Mouse (Mus musculus): ENCODE results near the gene Sstr5. TPM values are rescaled to one million over a fixed set of nuclear protein-coding genes. Genes with fewer than 3 reads are reported as not detected.
A peak's percentile ranks its signal among the peaks of the same experiment; 100 is the strongest.

Sstr5 gene
- polyA plus RNA-seq, 1 experiment from 2014 or later: 0.29 TPM

DNA sequence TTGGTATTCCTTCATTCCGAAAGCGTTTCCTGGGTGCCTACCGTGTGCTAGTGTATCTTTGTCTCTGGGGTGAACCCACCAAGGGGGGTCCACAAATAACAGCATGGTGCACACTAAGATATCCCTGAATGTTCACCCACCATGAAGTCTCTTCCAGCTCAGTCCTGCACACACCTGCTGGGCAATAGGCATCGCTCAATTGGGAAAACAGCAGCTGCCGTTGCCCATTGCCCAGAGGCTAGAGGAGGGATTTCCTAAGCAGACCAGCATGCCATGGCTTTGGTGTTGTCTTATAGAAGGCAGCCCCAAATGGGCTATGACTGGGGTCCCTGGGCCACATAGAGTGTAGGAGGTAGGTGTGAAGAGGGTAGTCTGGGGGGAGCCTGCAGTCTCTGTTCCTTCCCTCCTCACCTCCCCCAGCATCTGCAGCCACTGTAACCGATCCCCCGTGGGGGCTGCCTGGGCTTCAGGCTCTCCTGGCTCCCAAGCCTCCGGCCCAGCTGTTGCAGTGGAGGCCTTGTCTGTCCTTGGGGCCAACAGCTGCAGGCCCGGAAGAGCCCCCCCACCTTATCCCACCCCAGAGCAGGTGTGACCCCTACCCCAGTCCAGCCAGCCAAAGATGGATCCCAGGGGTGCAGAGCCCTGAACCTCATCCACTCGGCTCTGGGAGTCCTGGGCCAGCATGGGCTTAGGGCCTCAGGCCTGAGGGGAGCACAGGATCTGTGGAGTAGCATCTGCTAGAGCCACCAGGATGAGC, 13.2 kb upstream of the Sstr5 start:
- 65% methylated on average over 10 of the region's 10 CpGs for WGBS
- Histone ChIP-seq H3K9me3 (peaks cover 6% of the 10 kb centered on the region; the same call in 1 of the 2 replicates), H3K4me2 (replicated peaks) (no peak overlapping the region), H3K4me3 (no peak overlapping the region), H3K27me3 (0 out of 2 replicates have a peak, but pooled peaks cover 9% of the 10 kb centered on the region), H3K27ac (no peak overlapping the region; the same call in 1 of the 2 replicates), H3K36me3 (no peaks in the 10 kb centered on the region), H3K9ac (0 out of 2 replicates have a peak overlapping the region, but pooled peaks have one; percentile 19), H3K4me1 (0 out of 2 replicates have a peak, but pooled peaks cover 8% of the 10 kb centered on the region)
- ATAC-seq (ENCODE audit: low FRiP score, low read depth): 0 out of 2 replicates have a peak, but pooled peaks have one; percentile 37

GRCm38 (mm10) chr17:25508860-25509577, 11.9 kb upstream of the Sstr5 start:
- no peak overlapping the region for H3K27ac ChIP-seq
- H3K27me3 ChIP-seq: 0 out of 2 replicates have a peak, but pooled peaks cover 9% of the 10 kb centered on the region
- ATAC-seq (ENCODE audit: low FRiP score, low read depth): 0 out of 2 replicates have a peak, but pooled peaks have one; percentile 12
- 51% methylated on average over 7 of the region's 7 CpGs for WGBS
- H3K4me3 ChIP-seq: no peak overlapping the region
- 0 out of 2 replicates have a peak, but pooled peaks cover 8% of the 10 kb centered on the region for H3K4me1 ChIP-seq
- no peak overlapping the region for H3K4me2 ChIP-seq (replicated peaks)
- H3K9me3 ChIP-seq: peaks cover 1% of the 10 kb centered on the region; the same call in 1 of the 2 replicates
- H3K9ac ChIP-seq: no peak overlapping the region
- no peaks in the 10 kb centered on the region for H3K36me3 ChIP-seq

- WGBS: 17% methylated on average over 3 of the region's 3 CpGs
- H3K4me1 ChIP-seq: 0 out of 2 replicates have a peak, but pooled peaks cover 8% of the 10 kb centered on the region
- no peaks in the 10 kb centered on the region for H3K36me3 ChIP-seq
- no peak overlapping the region for H3K9ac ChIP-seq
- no peak overlapping the region for H3K4me3 ChIP-seq
- no peak overlapping the region for H3K4me2 ChIP-seq (replicated peaks)
- H3K9me3 ChIP-seq: no peaks in the 10 kb centered on the region
- H3K27me3 ChIP-seq: 0 out of 2 replicates have a peak, but pooled peaks cover 9% of the 10 kb centered on the region
- peak; percentile 53; the same call in 1 of the 2 replicates for ATAC-seq (ENCODE audit: low FRiP score, low read depth)
- no peak overlapping the region for H3K27ac ChIP-seq
Measured at GRCm38 (mm10) chr17:25507799-25508198, 10.7 kb upstream of the Sstr5 start.

DNA sequence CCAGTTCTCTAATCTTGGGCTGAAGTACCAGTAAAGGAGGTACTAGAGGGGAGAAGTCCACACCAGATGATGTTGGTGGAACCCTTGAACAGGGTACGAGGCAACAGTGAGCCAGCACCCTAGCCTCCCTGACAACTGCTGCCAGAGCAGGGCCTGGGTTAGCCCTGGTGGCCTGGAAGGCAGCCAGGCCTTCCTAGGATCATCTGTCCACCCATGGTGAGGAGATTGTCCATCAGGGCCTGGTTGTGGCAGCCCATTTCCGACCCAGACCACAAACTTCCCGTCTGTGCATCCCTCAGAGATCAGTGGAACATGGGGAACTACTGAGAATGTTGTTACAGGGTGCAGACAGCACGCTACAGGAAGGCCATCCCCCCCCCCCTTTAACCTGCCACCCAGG, 5.5 kb upstream of the Sstr5 start:
- WGBS: 87% methylated on average over 4 of the region's 4 CpGs
- H3K4me2 ChIP-seq (replicated peaks): no peak overlapping the region
- no peaks in the 10 kb centered on the region for H3K4me1 ChIP-seq
- H3K4me3 ChIP-seq: no peak overlapping the region
- no peaks in the 10 kb centered on the region for H3K9me3 ChIP-seq
- no peak overlapping the region for H3K27ac ChIP-seq
- H3K9ac ChIP-seq: no peak overlapping the region
- ATAC-seq (ENCODE audit: low FRiP score, low read depth): no peak
- H3K36me3 ChIP-seq: no peaks in the 10 kb centered on the region
- peaks cover 33% of the 10 kb centered on the region for H3K27me3 ChIP-seq

- peaks cover 49% of the 10 kb centered on the region for H3K27me3 ChIP-seq
- H3K4me3 ChIP-seq: no peak overlapping the region
- H3K4me1 ChIP-seq: peaks cover 6% of the 10 kb centered on the region; the same call in 1 of the 2 replicates
- no peak for ATAC-seq (ENCODE audit: low FRiP score, low read depth)
- no peak overlapping the region for H3K9ac ChIP-seq
- H3K9me3 ChIP-seq: no peaks in the 10 kb centered on the region
- 79% methylated on average over 6 of the region's 6 CpGs for WGBS
- H3K4me2 ChIP-seq (replicated peaks): no peak overlapping the region
- no peak overlapping the region for H3K27ac ChIP-seq
- H3K36me3 ChIP-seq: no peaks in the 10 kb centered on the region
Measured at GRCm38 (mm10) chr17:25482092-25482491, 15.0 kb downstream of the Sstr5 start.

- peaks cover 49% of the 10 kb centered on the region for H3K27me3 ChIP-seq
- H3K36me3 ChIP-seq: no peaks in the 10 kb centered on the region
- H3K4me1 ChIP-seq: peaks cover 4% of the 10 kb centered on the region
- H3K4me3 ChIP-seq: no peak overlapping the region
- no peak overlapping the region for H3K27ac ChIP-seq
- H3K4me2 ChIP-seq (replicated peaks): no peak overlapping the region
- no peak overlapping the region for H3K9ac ChIP-seq
- no peaks in the 10 kb centered on the region for H3K9me3 ChIP-seq
- no peak for ATAC-seq (ENCODE audit: low FRiP score, low read depth)
- WGBS: 63% methylated on average over 4 of the region's 4 CpGs
Measured at GRCm38 (mm10) chr17:25480820-25481219, 16.3 kb downstream of the Sstr5 start.

- Histone ChIP-seq H3K4me2 (replicated peaks) (no peak overlapping the region), H3K9ac (no peak overlapping the region), H3K36me3 (no peaks in the 10 kb centered on the region), H3K27ac (no peak overlapping the region), H3K27me3 (peaks cover 53% of the 10 kb centered on the region), H3K4me3 (no peak overlapping the region), H3K4me1 (peaks cover 3% of the 10 kb centered on the region; the same call in 1 of the 2 replicates), H3K9me3 (no peaks in the 10 kb centered on the region)
- no peak for ATAC-seq (ENCODE audit: low FRiP score, low read depth)
- WGBS: 56% methylated on average over 8 of the region's 8 CpGs
Measured at GRCm38 (mm10) chr17:25480152-25480551, 16.9 kb downstream of the Sstr5 start.

DNA sequence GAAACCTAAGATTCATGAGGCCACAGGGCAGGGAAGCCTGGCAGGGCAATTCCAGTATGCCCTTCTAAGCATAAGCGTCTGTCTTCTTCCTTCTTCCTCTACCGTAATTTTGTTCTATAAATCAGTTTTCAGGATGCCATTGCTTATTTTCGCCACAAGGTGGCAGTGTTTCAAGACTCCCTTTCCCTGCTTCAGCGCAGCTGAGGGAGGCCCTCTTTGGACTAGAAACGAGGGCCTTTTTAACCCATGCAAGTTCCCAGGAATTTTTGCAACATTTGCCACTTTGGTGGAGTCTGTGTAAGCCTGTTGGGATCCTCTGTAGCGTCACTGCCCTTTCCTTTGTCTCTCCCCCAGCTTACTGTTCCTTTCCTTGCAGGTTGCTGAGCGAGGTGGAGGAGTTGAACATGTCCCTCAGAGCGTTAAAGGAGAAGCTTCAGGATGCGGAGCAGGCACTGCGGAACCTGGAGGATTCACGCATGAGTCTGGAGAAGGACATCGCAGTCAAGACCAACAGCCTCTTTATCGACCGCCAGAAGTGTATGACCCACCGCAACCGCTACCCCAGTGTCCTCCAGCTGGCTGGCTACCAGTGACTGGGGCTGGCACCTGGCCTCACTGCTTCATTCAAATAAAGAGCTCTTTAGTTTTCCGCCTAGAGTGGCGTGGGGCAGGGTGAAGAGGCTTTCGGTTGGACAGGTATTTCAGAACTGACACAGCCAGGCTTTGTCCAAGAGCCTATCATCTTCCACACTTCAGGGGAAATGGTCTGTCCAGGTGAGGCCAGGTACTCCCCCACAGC, 20.9 kb downstream of the Sstr5 start:
- peaks cover 13% of the 10 kb centered on the region for H3K4me1 ChIP-seq
- H3K27me3 ChIP-seq: peaks cover 69% of the 10 kb centered on the region
- H3K4me2 ChIP-seq (replicated peaks): no peak overlapping the region
- H3K9me3 ChIP-seq: no peaks in the 10 kb centered on the region
- H3K27ac ChIP-seq: no peak overlapping the region
- no peak overlapping the region for H3K9ac ChIP-seq
- no peak for ATAC-seq (ENCODE audit: low FRiP score, low read depth)
- no peak overlapping the region for H3K4me3 ChIP-seq
- WGBS: 44% methylated on average over 19 of the region's 19 CpGs
- H3K36me3 ChIP-seq: no peaks in the 10 kb centered on the region

GRCm38 (mm10) chr17:25474330-25475077, 22.6 kb downstream of the Sstr5 start:
- WGBS: 2% methylated on average over 38 of the region's 38 CpGs
- Histone ChIP-seq H3K9me3 (no peaks in the 10 kb centered on the region), H3K27ac (no peak overlapping the region), H3K4me1 (peaks cover 13% of the 10 kb centered on the region), H3K4me3 (peak overlapping the region; percentile 43), H3K27me3 (peaks cover 74% of the 10 kb centered on the region), H3K36me3 (no peaks in the 10 kb centered on the region), H3K9ac (peak overlapping the region; percentile 56; the same call in 1 of the 2 replicates), H3K4me2 (replicated peaks) (peak overlapping the region; percentile 84)
- peak; percentile 60 for ATAC-seq (ENCODE audit: low FRiP score, low read depth)

GRCm38 (mm10) chr17:25472044-25472443, 25.0 kb downstream of the Sstr5 start:
- Histone ChIP-seq H3K27ac (no peak overlapping the region), H3K9ac (no peak overlapping the region), H3K27me3 (peaks cover 60% of the 10 kb centered on the region), H3K4me2 (replicated peaks) (no peak overlapping the region), H3K36me3 (no peaks in the 10 kb centered on the region), H3K4me3 (no peak overlapping the region), H3K9me3 (no peaks in the 10 kb centered on the region), H3K4me1 (peaks cover 13% of the 10 kb centered on the region)
- no peak for ATAC-seq (ENCODE audit: low FRiP score, low read depth)
- WGBS: 50% methylated on average over 14 of the region's 14 CpGs

DNA sequence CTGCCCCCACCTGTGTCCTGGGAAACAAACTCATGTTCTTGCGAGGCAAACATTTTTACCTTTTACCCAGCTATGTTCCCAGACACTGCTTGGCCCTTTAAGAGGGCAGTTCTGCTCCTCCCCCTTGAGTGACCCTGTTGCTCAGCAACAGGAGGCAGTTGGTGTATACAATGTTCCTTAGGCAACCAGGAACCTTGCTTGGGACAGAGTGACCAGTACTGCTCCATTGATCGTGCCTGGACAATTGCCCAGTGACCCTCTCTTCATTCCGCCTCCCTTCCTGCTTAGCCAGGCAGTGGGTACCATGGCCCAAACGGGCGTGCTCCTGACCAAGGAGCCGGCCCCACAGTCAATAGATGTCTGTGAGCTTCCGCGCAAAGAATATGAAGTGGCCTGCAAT, 25.7 kb downstream of the Sstr5 start:
- H3K4me3 ChIP-seq: no peak overlapping the region
- WGBS: 55% methylated on average over 8 of the region's 8 CpGs
- ATAC-seq (ENCODE audit: low FRiP score, low read depth): no peak

More for the DNA sequence above, 25.7 kb downstream of the Sstr5 start:
- Histone ChIP-seq H3K36me3 (no peaks in the 10 kb centered on the region), H3K4me2 (replicated peaks) (no peak overlapping the region), H3K4me1 (peaks cover 13% of the 10 kb centered on the region), H3K9me3 (no peaks in the 10 kb centered on the region), H3K27ac (no peak overlapping the region), H3K9ac (no peak overlapping the region), H3K27me3 (peaks cover 59% of the 10 kb centered on the region)
